Mouse (Mus musculus) lung, postnatal 0 days (tissue): Measurements from ENCODE around the gene Sgsm2. TPM values are rescaled to one million over a fixed set of nuclear protein-coding genes. Genes with fewer than 3 reads are reported as not detected.

Source experiments
- ATAC-seq: fragments of 200-750 bp; cut with Nextera tagmentation; 2 replicates; pipeline ENCODE4 v1.8.0; 2017; ENCODE audit warnings: moderate library complexity
- DNase-seq: peaks from one replicate; pipeline ENCODE4 v3.0.0-alpha.2; 2016; ENCODE audit warnings: low spot score
- H3K27ac ChIP-seq: fragments of 300-500 bp; sonication (generic); 2 replicates; pipeline ENCODE4 v1.5.1; 2014; ENCODE audit warnings: antibody characterized with exemption, mild to moderate bottlenecking, low read length, mixed read lengths
- H3K27me3 ChIP-seq: fragments of 300-500 bp; sonication (generic); replicated peaks from 2 replicates; pipeline ENCODE4 v1.6.1; 2014; ENCODE audit warnings: low read length, mixed read lengths; ENCODE audit not compliant: insufficient read depth
- H3K36me3 ChIP-seq: fragments of 300-500 bp; sonication (generic); 2 replicates; pipeline ENCODE4 v1.6.1; 2014; ENCODE audit warnings: low read length, mixed read lengths; ENCODE audit not compliant: insufficient read depth
- H3K4me1 ChIP-seq: fragments of 300-500 bp; sonication (generic); 2 replicates; pipeline ENCODE4 v1.6.1; 2014; ENCODE audit warnings: antibody characterized with exemption, low read depth, low read length, mixed read lengths; ENCODE audit not compliant: insufficient read depth
- H3K4me2 ChIP-seq: fragments of 300-500 bp; sonication (generic); replicated peaks from 2 replicates; pipeline ENCODE4 v1.6.1; 2014; ENCODE audit warnings: low read depth, mild to moderate bottlenecking, low read length, moderate library complexity, mixed read lengths
- H3K4me3 ChIP-seq: fragments of 300-500 bp; sonication (generic); 2 replicates; pipeline ENCODE4 v1.5.1; 2014; ENCODE audit warnings: low read depth, low read length
- H3K9ac ChIP-seq: fragments of 300-500 bp; sonication (generic); replicated peaks from 2 replicates; pipeline ENCODE4 v1.6.1; 2014; ENCODE audit warnings: low read depth, mild to moderate bottlenecking
- H3K9me3 ChIP-seq: fragments of 300-500 bp; sonication (generic); 2 replicates; pipeline ENCODE4 v1.6.1; 2016; ENCODE audit warnings: low read length, mixed read lengths
- CTCF ChIP-seq: IDR thresholded peaks from 2 replicates; pipeline ENCODE4 v1.5.1; 2016; ENCODE audit warnings: antibody characterized with exemption, mild to moderate bottlenecking
- EP300 ChIP-seq: IDR thresholded peaks from 2 replicates; pipeline ENCODE4 v1.6.1; 2016; ENCODE audit warnings: antibody characterized with exemption, mild to moderate bottlenecking, control low read depth
- WGBS: fragments of 180-500 bp; shearing (Covaris S2); extraction: QIAGEN DNeasy Blood & Tissue Kit; methylation state at CpG from one replicate; pipeline ENCODE4 v1.1.7; 2014; 5-methylcytosine and 5-hydroxymethylcytosine counted together
- polyA plus RNA-seq: library from polyadenylated mRNA; unstranded; fragments of >200 nt; fragmentation: Nextera tagmentation; extraction: Ambion mirVana; gene quantifications from 2 replicates; pipeline ENCODE4 v1.2.1, GENCODE M21; 2015

The Sgsm2 gene
- polyA plus RNA-seq, 1 experiment from 2014 or later, result 2.5 TPM

DNA sequence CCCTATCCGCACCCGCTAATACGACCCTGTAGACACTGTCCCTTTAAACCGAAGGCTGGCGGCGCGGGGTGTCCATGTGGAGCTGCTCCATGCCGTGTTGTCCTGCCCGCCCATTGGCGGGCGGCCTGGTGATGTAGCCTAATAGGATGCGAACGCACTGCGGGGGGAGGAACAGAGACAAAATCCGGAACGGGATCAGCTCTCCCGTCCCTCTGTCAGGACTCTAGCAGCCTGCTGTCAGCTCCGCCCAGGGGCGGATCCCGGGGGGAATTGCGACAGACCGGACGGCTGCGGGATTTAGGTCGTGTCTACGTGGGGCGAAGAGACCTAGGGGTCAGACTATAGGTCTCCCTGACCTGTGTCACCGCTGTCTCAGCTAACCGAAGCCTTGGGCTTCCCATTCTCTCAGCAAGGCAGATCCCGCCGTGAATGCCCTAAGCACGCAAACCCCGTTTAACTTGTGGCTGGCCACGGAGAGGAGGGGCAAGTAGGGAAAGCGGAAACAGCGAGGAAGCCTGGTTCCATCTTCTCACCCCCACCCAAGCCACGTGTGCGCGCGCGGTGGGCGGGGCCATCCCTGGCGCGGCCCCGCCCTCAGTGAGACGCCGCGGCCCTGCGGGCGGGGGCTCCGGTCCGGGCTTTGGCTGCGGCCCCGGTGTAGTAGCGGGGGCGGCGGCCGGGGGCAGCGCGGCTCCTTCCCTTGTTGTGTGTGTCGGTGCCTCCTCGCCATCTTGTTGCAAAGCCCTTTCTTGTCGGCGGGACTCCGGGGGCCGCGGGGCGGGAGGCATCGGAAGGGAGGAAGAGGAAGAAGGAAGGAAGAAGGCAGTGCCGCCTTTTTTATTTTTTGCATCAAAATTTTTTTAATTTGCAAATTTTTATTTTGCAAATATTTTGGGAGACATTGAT lies 66.4 kb downstream of the Sgsm2 start, which contains the start of gene Mnt:
Gene Mnt, plus strand, starts transcription at position 665 of the 906 bp plus-strand sequence.
- Histone ChIP-seq H3K9ac (peak within 1 kb of the TSS; percentile 96), H3K36me3 (no peaks in the 10 kb centered on the region), H3K27me3 (no peaks in the 10 kb centered on the region), H3K27ac (peak within 1 kb of the TSS; percentile 98), H3K4me2 (peak within 1 kb of the TSS; percentile 84), H3K4me1 (peaks cover 25% of the 10 kb centered on the region; the same call in 1 of the 2 replicates), H3K4me3 (peak within 1 kb of the TSS; percentile 81), H3K9me3 (no peaks in the 10 kb centered on the region)
- ATAC-seq (peak; percentile 77), DNase-seq (peak; percentile 100)
- WGBS, result 4% methylated on average over 43 of the region's 70 CpGs
- TF ChIP-seq EP300 (peak; percentile 65), CTCF (peak; percentile 34)

DNA sequence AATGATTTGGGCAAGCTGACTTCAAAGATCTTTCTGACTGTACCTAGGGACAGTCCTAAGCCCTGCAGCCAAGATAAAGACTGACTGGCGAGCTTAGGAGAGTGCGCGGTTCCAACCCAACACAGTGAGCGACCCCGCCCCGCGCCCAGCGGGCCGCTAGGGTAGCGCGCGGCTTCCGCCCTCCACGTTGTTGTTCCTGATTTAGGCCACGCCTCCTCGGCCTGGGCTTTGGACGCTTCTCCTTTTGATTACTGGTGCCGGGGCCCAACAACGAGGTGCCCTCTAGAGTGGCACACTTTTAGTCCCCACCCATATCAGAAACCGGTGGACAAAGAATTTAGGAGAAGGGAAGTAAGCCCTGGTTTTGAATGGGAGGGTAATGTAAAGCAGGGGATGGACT lies 67.0 kb downstream of the Sgsm2 start:
- peak overlapping the region; percentile 98 for H3K27ac ChIP-seq
- no peak for TF ChIP-seq EP300
- peak; percentile 34 for TF ChIP-seq CTCF
- 0% methylated on average over 20 of the region's 20 CpGs for WGBS
- peak overlapping the region; percentile 84 for H3K4me2 ChIP-seq
- H3K4me1 ChIP-seq, result peaks cover 25% of the 10 kb centered on the region; the same call in 1 of the 2 replicates
- H3K4me3 ChIP-seq, result peak overlapping the region; percentile 81
- DNase-seq (peak; percentile 96), ATAC-seq (peak; percentile 42)
- no peaks in the 10 kb centered on the region for H3K27me3 ChIP-seq
- H3K9me3 ChIP-seq, result no peaks in the 10 kb centered on the region
- no peaks in the 10 kb centered on the region for H3K36me3 ChIP-seq
- peak overlapping the region; percentile 29 for H3K9ac ChIP-seq

DNA sequence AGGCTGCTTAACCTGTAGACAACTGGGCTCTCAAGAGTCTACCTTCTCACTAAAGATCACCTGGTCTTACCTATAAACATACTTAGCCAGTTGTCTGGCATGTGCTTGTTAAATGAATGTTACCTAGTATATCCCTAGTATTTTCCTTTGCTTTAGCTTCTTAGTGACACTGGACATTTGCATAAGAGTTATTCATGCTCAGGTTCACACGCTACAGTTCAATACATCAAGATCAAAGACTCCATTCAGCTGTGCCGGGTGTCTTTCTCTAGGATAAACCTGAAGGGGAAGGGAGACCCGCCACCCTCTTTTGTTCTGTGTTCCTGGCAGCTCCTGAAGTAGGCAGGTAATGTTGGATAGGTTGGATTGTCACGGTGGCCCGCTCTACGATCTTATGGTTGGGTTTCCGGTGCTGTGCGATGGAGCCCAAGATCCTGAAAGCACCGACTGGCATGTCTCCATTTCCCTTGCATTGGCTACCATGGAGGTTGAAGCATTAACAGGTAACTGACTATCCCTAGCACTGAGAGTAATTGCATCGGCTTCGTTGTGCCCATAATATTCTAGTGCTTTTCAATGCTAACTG lies 67.8 kb downstream of the Sgsm2 start:
- no peaks in the 10 kb centered on the region for H3K9me3 ChIP-seq
- H3K9ac ChIP-seq, result no peak overlapping the region
- ATAC-seq (no peak), DNase-seq (peak; percentile 33)
- TF ChIP-seq EP300 (0 out of 2 replicates have a peak, but pooled peaks have one; percentile 14), CTCF (no peak)
- 18% methylated on average over 11 of the region's 11 CpGs for WGBS
- H3K27ac ChIP-seq, result peak overlapping the region; percentile 98; the same call in 1 of the 2 replicates
- peak overlapping the region; percentile 84 for H3K4me2 ChIP-seq
- no peaks in the 10 kb centered on the region for H3K27me3 ChIP-seq
- H3K4me1 ChIP-seq, result peaks cover 22% of the 10 kb centered on the region; the same call in 1 of the 2 replicates
- H3K36me3 ChIP-seq, result no peaks in the 10 kb centered on the region
- peak overlapping the region; percentile 81 for H3K4me3 ChIP-seq

DNA sequence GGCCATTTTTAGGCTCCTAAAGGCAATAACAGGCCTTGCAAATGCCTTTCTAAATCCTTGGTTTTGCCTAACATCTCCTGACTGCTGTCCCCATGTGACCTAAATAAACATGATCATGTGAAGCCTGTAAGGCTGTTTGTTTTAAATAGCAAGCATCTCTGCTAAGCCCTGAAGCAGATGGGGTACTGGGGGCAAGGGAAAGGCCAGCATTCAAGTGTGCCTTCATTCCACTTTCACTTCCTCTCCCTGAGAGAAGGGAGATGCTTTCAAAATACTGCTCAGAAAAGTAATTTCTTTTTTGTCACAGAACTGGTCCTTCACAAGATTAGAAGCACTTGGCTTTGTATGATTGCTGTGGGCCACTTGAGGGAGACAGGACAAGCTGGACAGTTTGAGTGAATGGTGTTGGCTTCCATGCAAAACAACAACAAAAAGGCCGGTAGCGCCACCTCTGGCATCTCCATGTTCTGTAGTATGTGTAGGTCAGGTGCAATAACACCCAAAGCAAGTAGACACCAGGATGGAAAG lies 68.4 kb downstream of the Sgsm2 start:
- Histone ChIP-seq H3K36me3 (no peaks in the 10 kb centered on the region), H3K27ac (no peak overlapping the region), H3K4me1 (peaks cover 16% of the 10 kb centered on the region; the same call in 1 of the 2 replicates), H3K9ac (no peak overlapping the region), H3K27me3 (no peaks in the 10 kb centered on the region), H3K4me3 (no peak overlapping the region), H3K9me3 (no peaks in the 10 kb centered on the region), H3K4me2 (no peak overlapping the region)
- ATAC-seq, result no peak
- no peak for DNase-seq
- TF ChIP-seq EP300, result no peak
- peak; percentile 47 for TF ChIP-seq CTCF
- WGBS, result 45% methylated on average over 2 of the region's 2 CpGs

- Histone ChIP-seq H3K9ac (no peak overlapping the region), H3K4me2 (no peak overlapping the region), H3K4me3 (no peak overlapping the region), H3K27me3 (no peaks in the 10 kb centered on the region), H3K36me3 (no peaks in the 10 kb centered on the region), H3K9me3 (no peaks in the 10 kb centered on the region), H3K4me1 (peaks cover 10% of the 10 kb centered on the region; the same call in 1 of the 2 replicates), H3K27ac (no peak overlapping the region)
- peak; percentile 29 for DNase-seq
- TF ChIP-seq EP300, result no peak
- no peak for TF ChIP-seq CTCF
- no peak for ATAC-seq
- 50% methylated on average over 7 of the region's 7 CpGs for WGBS
Measured at GRCm38 (mm10) chr11:74827791-74828403, 69.0 kb downstream of the Sgsm2 start.

DNA sequence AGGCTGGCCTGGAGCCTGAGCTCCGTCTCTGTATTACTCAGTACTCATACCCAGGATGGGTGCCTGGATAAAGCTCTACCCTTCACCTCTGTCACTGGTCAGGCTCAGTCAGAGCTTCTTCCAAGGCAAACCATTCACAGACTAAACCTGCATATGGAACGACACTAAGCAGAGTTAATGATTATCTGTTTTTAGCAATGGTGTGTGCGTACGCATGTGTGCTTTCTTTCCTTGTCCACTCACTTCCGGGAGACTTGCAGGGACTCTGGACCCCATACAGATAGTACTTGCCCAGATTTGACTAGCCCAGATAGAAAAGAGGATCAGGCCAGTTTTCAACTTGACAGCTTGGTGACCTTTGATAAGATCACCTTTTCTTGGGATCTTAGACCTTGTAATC lies 70.2 kb downstream of the Sgsm2 start:
- no peak for DNase-seq
- Histone ChIP-seq H3K9ac (no peak overlapping the region), H3K9me3 (no peaks in the 10 kb centered on the region), H3K36me3 (no peaks in the 10 kb centered on the region), H3K4me1 (peaks cover 8% of the 10 kb centered on the region; the same call in 1 of the 2 replicates), H3K27ac (no peak overlapping the region), H3K4me2 (no peak overlapping the region), H3K4me3 (no peak overlapping the region), H3K27me3 (no peaks in the 10 kb centered on the region)
- TF ChIP-seq EP300 (no peak), CTCF (no peak)
- no peak for ATAC-seq
- 88% methylated on average over 5 of the region's 5 CpGs for WGBS
